Mouse (Mus musculus) right cerebral cortex, postnatal 36 days (tissue): Measurements from ENCODE around the gene Dclk2.

Source experiments
- DNase-seq, 2 experiments: peaks; one replicate each; pipeline ENCODE4 v3.0.0; 2022; ENCODE audit warnings: low spot score in 2 of 2, mixed read lengths in 1 of 2

Dclk2 gene

GRCm38 (mm10) chr3:86799041-86799440, 121.6 kb downstream of the Dclk2 start:
- DNase-seq = no peak

DNA sequence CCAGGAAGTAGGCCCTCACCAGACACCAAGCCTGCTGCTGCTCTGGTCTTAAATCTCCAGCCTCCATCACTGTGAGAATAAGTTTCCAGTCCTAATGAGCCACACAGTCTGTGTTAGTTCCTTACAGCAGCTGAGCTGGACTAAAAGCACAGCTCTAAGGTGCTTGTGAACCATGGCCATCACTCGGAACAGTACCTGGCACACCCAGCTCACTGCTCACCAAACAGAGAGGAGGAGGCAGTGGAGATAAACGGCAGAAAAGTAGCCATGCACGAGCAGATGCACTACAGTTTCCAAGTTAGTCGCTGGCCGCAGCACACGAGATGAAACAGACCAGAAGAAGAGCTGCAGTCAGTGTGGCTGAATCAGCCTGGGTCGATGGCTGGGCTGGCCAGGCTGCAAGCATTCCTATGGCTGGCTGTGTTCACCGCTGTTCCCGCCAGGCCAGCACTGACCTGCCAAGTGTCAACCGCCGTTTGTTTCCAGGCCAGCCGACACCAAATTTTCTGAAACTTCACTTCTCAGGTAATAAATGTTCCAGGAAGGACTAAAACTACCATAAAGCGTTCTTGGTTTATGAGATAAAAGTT, 122.7 kb downstream of the Dclk2 start:
- DNase-seq = no peak

GRCm38 (mm10) chr3:86796716-86797115, 123.9 kb downstream of the Dclk2 start:
- no peak for DNase-seq

- no peak for DNase-seq
Observed at GRCm38 (mm10) chr3:86793720-86794191, 126.9 kb downstream of the Dclk2 start.

DNA sequence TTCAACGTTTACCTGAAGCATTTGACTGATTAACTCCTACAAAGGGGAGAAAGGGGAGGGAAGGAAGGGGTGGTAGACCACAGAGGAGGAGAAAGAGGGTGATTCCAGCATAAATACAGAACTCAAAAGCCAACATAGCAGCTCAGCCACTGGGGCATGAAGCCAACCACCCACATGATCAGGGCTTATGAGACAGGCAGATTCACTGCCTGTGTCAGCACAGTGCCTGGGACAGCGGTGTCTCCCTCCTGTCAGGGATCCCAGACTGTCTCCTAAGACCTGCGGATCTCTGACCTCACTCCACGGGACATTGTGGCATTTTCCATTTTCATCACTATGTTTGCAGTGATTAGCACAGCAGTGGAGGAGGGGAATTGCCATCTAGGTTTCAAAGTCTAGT, 127.4 kb downstream of the Dclk2 start:
- DNase-seq = no peak

DNA sequence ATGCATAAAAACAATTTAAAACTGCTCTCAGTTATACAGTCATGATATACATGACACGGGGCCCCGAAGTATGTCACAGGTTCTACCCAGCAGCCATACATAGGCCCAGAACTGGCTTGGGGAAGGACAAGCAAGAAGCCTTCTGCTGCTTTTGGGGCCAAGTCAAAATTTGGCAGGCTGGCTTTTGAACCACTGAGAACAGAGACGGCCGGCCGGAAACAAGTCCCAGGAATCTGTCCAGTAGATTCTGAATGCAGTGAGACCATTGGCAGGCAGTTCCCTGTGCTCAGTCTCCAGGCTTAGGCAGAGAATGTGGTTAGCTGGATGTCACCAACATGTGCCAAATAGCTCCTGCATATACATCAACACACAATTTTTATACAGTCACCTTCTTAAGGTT, 130.9 kb downstream of the Dclk2 start:
- no peak for DNase-seq

GRCm38 (mm10) chr3:86788711-86789110, 131.9 kb downstream of the Dclk2 start:
- DNase-seq = no peak

DNA sequence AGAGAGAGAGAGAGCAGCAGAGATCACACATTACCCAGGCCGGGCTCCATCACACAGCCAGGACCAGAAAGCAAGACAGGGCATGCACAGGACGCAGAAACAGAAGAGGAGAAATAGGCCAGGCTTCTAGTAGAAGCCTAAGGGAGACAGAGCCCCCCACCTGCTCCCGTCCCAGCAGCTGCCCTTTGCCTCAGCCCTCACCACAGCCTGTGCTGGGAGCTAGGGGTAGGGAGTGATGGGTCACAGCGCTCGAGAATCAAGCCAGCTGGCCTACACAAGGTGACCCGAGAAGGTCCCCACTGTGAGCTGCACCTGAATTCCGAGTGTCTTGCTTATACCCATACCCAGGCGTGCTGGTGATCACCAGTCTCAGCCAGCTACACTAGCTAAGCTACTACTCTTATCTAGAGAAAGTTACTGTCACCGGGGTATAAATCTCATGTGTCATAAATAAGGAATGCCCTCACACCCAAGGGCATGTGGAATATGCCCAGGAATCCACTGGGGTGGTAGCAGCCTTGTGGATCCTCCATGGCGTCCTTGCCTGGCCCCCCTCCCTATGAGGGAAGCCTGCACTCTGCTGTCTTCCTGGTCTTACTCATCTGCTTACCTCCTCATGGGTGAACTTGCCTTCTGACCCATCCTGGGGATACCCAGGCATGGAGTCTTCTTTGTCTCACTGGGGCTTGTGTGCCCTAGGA, 133.1 kb downstream of the Dclk2 start:
- DNase-seq = no peak

DNA sequence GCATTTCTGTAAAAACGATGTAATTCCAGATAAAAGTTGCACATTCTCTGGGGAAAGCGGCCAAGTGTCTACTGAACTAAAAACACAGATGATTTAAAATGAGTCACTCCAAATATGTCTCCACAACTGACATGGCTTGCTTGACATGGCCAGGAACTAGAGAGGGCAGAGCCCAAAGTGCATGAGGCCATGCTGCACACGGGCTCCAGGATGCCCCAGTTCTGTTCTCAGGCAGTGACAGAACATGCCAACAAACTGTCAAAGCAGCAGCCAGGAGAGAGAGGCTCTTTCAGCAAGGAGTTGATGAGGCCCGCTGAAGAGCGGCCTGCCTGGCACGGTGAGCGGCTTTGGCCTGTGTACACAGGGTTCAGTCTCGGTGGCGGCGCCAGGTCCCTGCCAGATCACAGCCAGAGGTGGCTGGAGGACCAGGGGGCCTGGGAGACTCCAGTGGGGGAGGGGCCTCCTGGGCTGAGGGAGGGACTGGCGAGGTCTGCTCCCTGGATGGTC, 133.8 kb downstream of the Dclk2 start:
- peak; percentile 63 to 68 for DNase-seq

- DNase-seq = no peak
Observed at GRCm38 (mm10) chr3:86786280-86786679, 134.4 kb downstream of the Dclk2 start.

GRCm38 (mm10) chr3:86784930-86785329, 135.7 kb downstream of the Dclk2 start:
- no peak for DNase-seq

- DNase-seq = no peak
Observed at GRCm38 (mm10) chr3:86784051-86784450, 136.6 kb downstream of the Dclk2 start.

- no peak for DNase-seq
Observed at GRCm38 (mm10) chr3:86779704-86780103, 140.9 kb downstream of the Dclk2 start.

DNA sequence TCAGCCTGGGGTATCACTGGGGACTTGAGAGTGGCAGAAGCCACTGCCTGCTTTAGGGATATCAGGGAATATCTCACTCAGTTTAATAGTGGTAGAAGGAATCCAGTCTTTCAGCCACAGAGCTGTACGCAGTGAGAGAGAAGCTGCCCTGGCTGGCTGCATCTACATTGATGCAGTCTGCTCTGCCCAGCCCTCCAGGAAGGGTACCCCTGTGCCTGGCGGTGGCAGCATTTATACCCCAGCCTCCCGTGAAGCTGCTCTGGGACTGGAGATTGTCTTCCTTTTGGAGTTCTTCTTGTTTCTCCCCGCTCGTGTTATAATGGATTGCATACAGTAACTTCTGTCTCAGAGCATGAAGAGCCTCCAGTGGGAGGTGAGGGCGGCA, 145.2 kb downstream of the Dclk2 start:
- DNase-seq = no peak

DNA sequence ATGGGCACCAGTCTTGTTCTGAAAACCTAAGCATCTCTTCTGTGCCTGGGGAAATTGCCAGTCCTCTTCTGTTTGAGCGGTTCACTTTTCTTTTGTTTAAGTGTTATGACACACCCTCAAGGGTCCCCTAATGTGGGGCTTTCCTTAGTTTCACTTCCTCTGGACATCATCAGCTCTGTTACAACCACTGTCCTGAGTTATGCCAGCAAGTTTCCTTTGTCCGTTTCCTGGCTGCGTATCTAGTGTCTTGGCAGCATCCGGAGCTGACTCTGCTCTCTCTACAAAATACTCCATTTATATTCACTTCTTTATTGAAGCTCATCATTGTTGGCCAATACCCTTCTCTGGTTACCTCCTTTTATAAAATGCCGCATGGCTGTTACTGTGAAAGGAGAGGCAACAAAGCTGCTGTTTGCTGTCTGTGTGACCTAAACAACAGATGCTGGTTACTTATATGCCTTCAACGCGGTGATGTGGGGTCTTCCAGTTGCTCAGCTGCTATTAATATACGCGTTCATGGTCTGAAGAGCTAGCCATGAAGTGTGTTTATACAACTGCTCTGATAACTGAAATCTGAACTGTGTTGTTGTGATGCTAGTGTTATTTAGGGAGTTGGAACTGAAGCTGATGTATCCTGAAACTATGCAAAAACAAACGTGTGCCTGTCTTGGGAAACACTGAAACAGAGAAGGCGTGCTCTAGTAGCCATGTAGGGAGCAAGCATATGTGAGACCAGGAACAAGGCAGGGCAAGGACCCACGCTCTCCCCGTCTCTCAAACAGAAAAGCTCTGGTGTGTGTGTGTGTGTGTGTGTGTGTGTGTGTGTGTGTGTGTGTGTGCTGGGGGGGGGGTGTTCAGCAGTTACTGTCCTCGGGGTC, 145.8 kb downstream of the Dclk2 start:
- no peak for DNase-seq

DNA sequence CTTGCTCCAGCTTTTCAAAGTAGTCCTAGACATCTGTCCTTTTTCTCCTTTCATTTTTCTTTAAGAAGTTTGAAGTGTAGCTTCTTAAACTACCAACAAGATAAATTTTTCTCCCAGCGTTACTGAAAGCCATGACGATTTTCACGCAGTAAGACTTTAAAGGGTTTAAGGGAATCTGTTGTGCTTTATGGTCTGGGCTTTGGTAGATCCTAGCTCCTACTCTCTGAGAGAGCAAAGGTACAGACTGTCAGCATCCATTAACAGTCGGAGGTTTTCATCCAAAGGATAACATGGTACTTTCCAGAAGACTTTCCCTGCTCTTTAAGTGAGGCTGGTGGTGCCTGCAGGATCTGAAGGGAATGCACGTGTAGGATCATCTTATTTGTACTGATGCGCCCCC, 151.7 kb downstream of the Dclk2 start:
- no peak for DNase-seq

GRCm38 (mm10) chr3:86768553-86768952, 152.1 kb downstream of the Dclk2 start:
- DNase-seq = no peak

GRCm38 (mm10) chr3:86762456-86762855, 158.2 kb downstream of the Dclk2 start:
- no peak for DNase-seq

DNA sequence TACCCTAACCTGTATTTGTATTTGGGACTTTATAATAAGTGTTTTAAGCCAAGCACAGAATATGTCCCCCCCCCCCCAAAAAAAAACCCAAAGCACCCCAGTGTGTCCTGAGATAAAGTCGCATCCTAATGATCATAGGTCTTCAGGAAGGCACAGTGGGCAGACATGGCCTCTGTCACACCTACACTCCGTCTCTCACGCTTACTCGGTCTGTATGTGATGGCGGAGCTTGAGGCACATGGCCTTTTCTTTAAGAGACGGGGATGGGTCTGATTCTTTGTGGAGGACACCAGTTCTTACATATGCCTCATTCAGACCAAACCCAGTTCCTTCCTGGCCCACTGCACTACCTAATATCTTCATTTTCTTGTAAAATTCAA, 158.6 kb downstream of the Dclk2 start:
- no peak for DNase-seq

DNA sequence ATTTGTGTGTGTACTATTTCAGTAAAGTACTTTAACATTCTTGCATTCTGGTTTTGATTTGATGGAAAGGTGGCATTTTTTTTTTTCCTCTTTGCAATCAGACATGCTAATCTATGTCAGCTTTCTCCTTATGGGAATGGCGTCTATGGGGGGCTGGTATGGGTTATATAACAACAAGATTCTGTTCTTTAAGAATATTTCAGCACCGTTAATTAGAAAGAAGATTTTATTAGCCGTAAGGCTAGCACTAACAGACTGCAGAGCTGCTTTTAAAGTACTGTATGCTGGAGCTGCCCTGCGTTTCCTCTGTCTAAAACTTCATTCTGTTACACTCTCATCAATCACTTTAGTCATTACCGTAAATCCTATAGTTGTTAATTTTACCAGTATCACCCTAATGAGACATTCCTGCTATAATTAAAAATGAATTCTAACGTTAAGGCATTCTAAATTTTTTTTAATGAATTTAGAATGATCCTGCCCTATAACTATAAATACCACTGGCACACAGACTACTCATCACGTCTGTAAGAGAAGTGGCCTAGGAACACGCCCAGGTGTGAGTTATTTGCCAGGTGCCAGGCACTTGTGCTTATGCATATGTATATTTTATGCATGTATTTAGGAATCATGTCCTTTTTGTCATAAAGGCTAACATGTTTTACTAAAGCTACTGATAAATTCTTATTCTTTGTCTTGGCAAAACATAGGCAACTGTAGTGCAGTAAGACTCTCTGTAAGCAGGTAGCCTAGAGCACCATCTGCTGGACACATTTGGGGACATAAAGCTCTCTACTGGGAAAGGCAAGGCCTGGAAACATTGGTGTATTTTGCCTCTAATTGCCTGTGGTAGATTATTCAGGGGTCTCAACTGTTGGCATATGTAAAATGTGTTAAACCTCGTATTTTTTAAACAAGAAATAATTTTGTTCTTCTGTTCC, 159.3 kb downstream of the Dclk2 start:
- DNase-seq = peak; percentile 48 to 72

GRCm38 (mm10) chr3:86760474-86760873, 160.2 kb downstream of the Dclk2 start:
- DNase-seq = no peak
